Comparison of ENCODE assay signal across 11 mouse cellular contexts in genomic region chr4:118074236-118074635, GRCm38 (mm10).
A peak's percentile ranks its signal among the peaks of the same experiment; 100 is the strongest.
DNase-seq lines count a peak whose midpoint lies in the region; TF ChIP-seq lines count a peak whose summit lies in the region.
"Had no signal": no experiment of that assay in that cellular context is flagged by ENCODE, and none has a peak within 500 bp of the region (broad histone marks: within the 10 kb centered on the region; RNA-seq: fewer than 3 reads in every experiment).

No protein-coding gene starts in this region.

- no peak for DNase-seq in left cerebral cortex, adult 2 months (ENCODE audit: extremely low spot score in 1 of 2, low spot score in 2 of 2)
- DNase-seq in left cerebral cortex, postnatal 14 days (ENCODE audit: low spot score in 2 of 2) = no peak
- DNase-seq in 416B (ENCODE audit: low read depth) = peak; percentile 43
- peak; percentile 21 to 36 for DNase-seq in B cell, adult 2 months
- no peak for DNase-seq in adrenal gland, adult (ENCODE audit: inconsistent age in 2 of 2, low spot score in 1 of 2)
- DNase-seq in spleen, adult 12 weeks (ENCODE audit: low spot score) = no peak
- DNase-seq: cerebellum, adult 9-10 months had no signal

- H3K27ac ChIP-seq in left cerebral cortex, adult 2 months = no peak overlapping the region
- H3K27ac ChIP-seq in cortical plate, adult 2 months (ENCODE audit: insufficient read depth, low read length) = no peak overlapping the region
- H3K27ac ChIP-seq: embryonic facial prominence, embryonic 10.5 days; heart, embryonic 13.5 days; hindbrain, embryonic 13.5 days had no signal

- no peak for TF ChIP-seq POLR2A in cortical plate, adult 2 months (IDR thresholded peaks at IDR 0.05; ENCODE audit: extremely low read depth, insufficient read depth, low read length)

- no peaks in the 10 kb centered on the region for H3K4me1 ChIP-seq in cortical plate, adult 2 months (ENCODE audit: control insufficient read depth, insufficient read depth, low read length)

- H3K4me3 ChIP-seq in left cerebral cortex, adult 2 months = no peak overlapping the region
- no peak overlapping the region for H3K4me3 ChIP-seq in cortical plate, adult 2 months (ENCODE audit: insufficient read depth, low read length)
- H3K4me3 ChIP-seq: embryonic facial prominence, embryonic 10.5 days; heart, embryonic 13.5 days; hindbrain, embryonic 13.5 days had no signal

- TF ChIP-seq CTCF in left cerebral cortex, adult 2 months (IDR thresholded peaks at IDR 0.05) = peak; percentile 41
- TF ChIP-seq CTCF in cortical plate, adult 2 months (IDR thresholded peaks at IDR 0.05; ENCODE audit: extremely low read depth, insufficient read depth, low read length) = 0 out of 2 replicates have a peak, but pooled peaks have one; percentile 17

- intact Hi-C loops in left cerebral cortex, adult 2 months (cut with DNase I) = loop anchor here (5.0 kb wide), 1 partner anchor 48 kb away; no protein-coding TSS in a partner anchor
- intact Hi-C loops in left cerebral cortex, postnatal 14 days (cut with DNase I) = no loop called here

Comparison
In these comparisons a context has a peak if more than half of its experiments do, and no peak if none do; other contexts are left out.
1. DNase-seq: peak in 416B (single experiment) and B cell, adult 2 months (2 of 2); none in left cerebral cortex, adult 2 months (0 of 2), left cerebral cortex, postnatal 14 days (0 of 2), adrenal gland, adult (0 of 2) and spleen, adult 12 weeks (single experiment).